Mouse (Mus musculus) bone marrow macrophage, adult 2 months (primary cell): ENCODE results near the gene Cinp. TPM values are rescaled to one million over a fixed set of nuclear protein-coding genes. Genes with fewer than 3 reads are reported as not detected.

Source experiments
- H3K27ac ChIP-seq: 2 replicates; pipeline ENCODE4 v1.5.1; 2012; ENCODE audit warnings: low read depth, low read length; ENCODE audit not compliant: insufficient read depth
- H3K4me1 ChIP-seq: 2 replicates; pipeline ENCODE4 v1.6.1; 2012; ENCODE audit warnings: low read length; ENCODE audit not compliant: control insufficient read depth, insufficient read depth
- H3K4me3 ChIP-seq: 2 replicates; pipeline ENCODE4 v1.5.1; 2012; ENCODE audit warnings: mild to moderate bottlenecking, low read length, moderate library complexity; ENCODE audit not compliant: insufficient read depth
- CTCF ChIP-seq: IDR thresholded peaks from 2 replicates; pipeline ENCODE4 v1.5.1; 2012; ENCODE audit warnings: low read depth, mild to moderate bottlenecking, low read length, moderate library complexity
- POLR2A ChIP-seq: IDR thresholded peaks from 2 replicates; pipeline ENCODE4 v1.6.1; 2012; ENCODE audit warnings: mild to moderate bottlenecking, low read depth, low read length, borderline replicate concordance
- polyA plus RNA-seq: library from polyadenylated mRNA; stranded (reverse); fragments of >200 nt; gene quantifications from 2 replicates; pipeline ENCODE4 v1.2.4, GENCODE M21; 2012; ENCODE audit not compliant: missing spikeins, insufficient read depth, insufficient read length

Gene Cinp
- polyA plus RNA-seq, 1 experiment, result 35.7 TPM

DNA sequence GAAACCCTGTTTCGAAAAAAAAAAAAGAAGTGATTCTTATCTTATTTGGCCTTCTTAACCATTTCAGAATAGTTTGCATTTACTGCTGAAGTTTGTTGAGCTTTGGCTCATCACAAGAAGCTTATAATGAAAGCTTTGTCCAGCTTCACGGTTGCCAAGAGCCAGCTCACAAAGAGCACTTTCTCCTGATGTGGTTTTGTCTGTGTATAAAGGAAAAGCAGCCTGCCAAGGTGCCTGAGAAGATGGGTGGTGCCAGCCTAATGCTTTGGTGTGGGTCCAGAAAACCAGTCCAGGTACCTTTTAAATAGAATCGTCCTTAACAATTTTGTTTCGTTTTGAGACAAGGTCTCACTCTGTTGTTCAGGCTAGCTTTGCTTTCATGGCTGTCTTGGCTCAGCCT is 13.2 kb upstream of the Cinp start:
- TF ChIP-seq POLR2A (no peak), CTCF (no peak)
- Histone ChIP-seq H3K4me3 (no peak overlapping the region), H3K4me1 (peaks cover 5% of the 10 kb centered on the region), H3K27ac (no peak overlapping the region)

- TF ChIP-seq CTCF (no peak), POLR2A (no peak)
- Histone ChIP-seq H3K27ac (no peak overlapping the region), H3K4me3 (no peak overlapping the region), H3K4me1 (peaks cover 9% of the 10 kb centered on the region)
These were observed 2.9 kb upstream of the Cinp start for GRCm38 (mm10) chr12:110891887-110892286.

- TF ChIP-seq CTCF, result no peak
- TF ChIP-seq POLR2A, result no peak
- 0 out of 2 replicates have a peak overlapping the region, but pooled peaks have one; percentile 1 for H3K27ac ChIP-seq
- peak overlapping the region; percentile 85 for H3K4me3 ChIP-seq
- peaks cover 14% of the 10 kb centered on the region for H3K4me1 ChIP-seq
These were observed 339 bp downstream of the Cinp start for GRCm38 (mm10) chr12:110888606-110889005.

DNA sequence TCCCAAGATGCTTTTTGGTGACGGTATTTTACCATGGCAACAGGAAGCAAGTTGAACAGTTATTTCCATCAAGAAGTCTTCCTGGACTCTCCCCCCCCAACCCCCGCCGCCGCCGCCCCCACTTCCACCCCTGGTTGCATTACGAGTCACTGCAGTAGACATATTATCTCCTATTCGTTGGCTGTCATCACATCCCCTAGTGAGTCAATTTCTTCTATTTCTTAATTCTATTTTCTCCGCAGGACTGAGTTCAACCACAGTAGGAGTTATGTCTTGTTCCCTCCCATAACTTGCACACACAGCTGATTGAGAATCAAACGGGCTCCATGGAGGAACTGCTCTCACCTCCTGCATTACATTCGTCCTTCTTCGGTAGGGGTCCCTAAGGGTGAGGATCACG is 839 bp downstream of the Cinp start:
- TF ChIP-seq POLR2A, result no peak
- no peak for TF ChIP-seq CTCF
- H3K27ac ChIP-seq, result 0 out of 2 replicates have a peak overlapping the region, but pooled peaks have one; percentile 1
- peaks cover 14% of the 10 kb centered on the region for H3K4me1 ChIP-seq
- peak overlapping the region; percentile 85 for H3K4me3 ChIP-seq

GRCm38 (mm10) chr12:110885251-110885650 is 3.7 kb downstream of the Cinp start:
- TF ChIP-seq POLR2A (no peak), CTCF (no peak)
- H3K27ac ChIP-seq, result no peak overlapping the region
- no peak overlapping the region for H3K4me3 ChIP-seq
- H3K4me1 ChIP-seq, result peaks cover 13% of the 10 kb centered on the region

DNA sequence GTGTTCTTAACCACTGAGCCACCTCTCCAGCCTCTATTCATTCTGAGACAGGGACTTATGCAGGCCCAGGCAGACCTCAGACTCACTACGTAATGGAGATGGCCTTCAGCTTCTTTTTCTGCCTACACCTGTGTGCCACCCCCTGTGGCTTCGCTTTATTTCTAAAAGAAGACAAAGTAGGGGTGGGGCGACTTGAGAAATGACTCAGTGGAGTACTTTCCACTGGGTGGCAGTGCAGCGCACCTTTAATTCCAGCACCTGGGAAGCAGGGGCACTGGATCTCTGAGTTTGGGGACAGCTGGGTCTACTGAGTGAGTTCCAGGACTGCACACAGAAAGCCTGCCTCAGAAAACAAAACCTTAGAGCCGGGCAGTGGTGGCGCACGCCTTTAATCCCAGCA is 6.7 kb downstream of the Cinp start:
- no peak for TF ChIP-seq CTCF
- no peak for TF ChIP-seq POLR2A
- Histone ChIP-seq H3K4me1 (peaks cover 16% of the 10 kb centered on the region), H3K4me3 (no peak overlapping the region), H3K27ac (no peak overlapping the region)

DNA sequence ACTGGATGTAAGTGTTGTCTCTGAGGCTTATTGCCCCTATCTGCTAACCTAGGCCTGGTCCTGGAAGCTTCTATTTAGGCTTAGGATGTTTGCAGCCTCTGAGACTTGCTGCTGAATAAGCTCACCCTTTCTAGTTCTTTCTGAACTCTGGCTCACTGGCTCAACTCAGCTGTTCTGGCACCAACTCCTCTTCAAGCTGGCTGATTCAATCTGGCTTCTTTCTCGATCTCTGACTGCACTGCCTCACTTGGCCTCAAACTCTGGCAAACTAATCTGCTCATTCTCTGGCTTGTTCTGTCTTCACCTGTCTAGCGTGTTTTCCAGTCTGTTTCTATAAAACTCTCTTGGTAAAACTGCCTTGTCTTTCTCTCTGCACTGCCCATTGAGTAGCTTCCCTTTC is 13.6 kb downstream of the Cinp start:
- peaks cover 12% of the 10 kb centered on the region for H3K4me1 ChIP-seq
- no peak overlapping the region for H3K27ac ChIP-seq
- TF ChIP-seq POLR2A, result no peak
- no peak for TF ChIP-seq CTCF
- H3K4me3 ChIP-seq, result no peak overlapping the region

DNA sequence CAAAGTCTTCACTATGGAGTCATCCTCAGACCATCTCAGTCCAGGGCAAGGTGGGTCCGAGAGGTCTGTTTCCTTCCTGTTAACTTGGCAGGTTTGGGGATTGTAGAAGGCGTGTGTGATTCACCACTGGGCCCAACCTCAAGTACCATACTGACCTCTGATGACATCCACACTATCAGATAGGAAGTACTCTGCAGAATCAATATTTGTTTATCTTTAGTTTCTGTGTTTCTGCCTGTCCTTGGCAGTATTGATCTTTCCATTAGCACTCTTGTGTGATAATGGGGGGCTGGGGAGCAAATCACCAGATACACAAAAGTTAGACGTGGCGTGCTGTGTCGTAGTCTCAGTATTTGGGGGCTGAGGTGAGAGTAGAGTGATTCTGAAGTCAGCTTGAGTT is 17.7 kb downstream of the Cinp start:
- Histone ChIP-seq H3K27ac (no peak overlapping the region), H3K4me1 (peaks cover 2% of the 10 kb centered on the region; the same call in 1 of the 2 replicates), H3K4me3 (no peak overlapping the region)
- no peak for TF ChIP-seq CTCF
- no peak for TF ChIP-seq POLR2A

DNA sequence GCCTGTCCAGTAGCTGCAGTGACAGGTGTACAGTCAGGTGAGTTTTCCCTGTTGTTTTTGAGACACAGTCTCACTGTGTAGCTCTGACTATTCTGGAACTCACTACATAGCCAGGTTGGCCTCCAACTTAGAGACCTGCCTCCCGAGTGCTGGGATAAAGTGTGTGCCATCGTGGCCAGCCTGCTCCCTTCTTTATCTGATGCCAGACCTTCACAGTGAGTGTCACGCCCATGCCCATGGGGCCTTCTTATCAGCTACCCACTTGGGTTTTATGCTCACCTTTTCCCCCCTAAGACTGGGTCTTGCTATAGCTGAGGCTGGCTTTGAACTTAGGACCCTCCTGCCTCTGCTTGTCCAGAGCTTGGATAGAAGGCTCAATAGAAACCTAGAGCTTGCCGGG is 18.8 kb downstream of the Cinp start:
- Histone ChIP-seq H3K4me1 (peaks cover 2% of the 10 kb centered on the region; the same call in 1 of the 2 replicates), H3K27ac (no peak overlapping the region), H3K4me3 (no peak overlapping the region)
- TF ChIP-seq POLR2A (no peak), CTCF (no peak)

GRCm38 (mm10) chr12:110865989-110866388 is 23.0 kb downstream of the Cinp start:
- TF ChIP-seq POLR2A, result no peak
- no peak for TF ChIP-seq CTCF
- no peak overlapping the region for H3K4me3 ChIP-seq
- H3K27ac ChIP-seq, result no peak overlapping the region
- no peaks in the 10 kb centered on the region for H3K4me1 ChIP-seq

- no peak overlapping the region for H3K4me3 ChIP-seq
- no peak overlapping the region for H3K27ac ChIP-seq
- H3K4me1 ChIP-seq, result no peaks in the 10 kb centered on the region
- no peak for TF ChIP-seq CTCF
- TF ChIP-seq POLR2A, result no peak
These were observed 23.4 kb downstream of the Cinp start for GRCm38 (mm10) chr12:110865571-110865970.
